Mouse (Mus musculus) E14TG2a.4 (cell line): ENCODE measurements around the gene Car14.

ENCODE experiments used
- CTCF ChIP-seq: conservative IDR thresholded peaks from 2 replicates; pipeline ENCODE4 v1.5.1; 2014; ENCODE audit warnings: low read length
- POU5F1 ChIP-seq: IDR thresholded peaks from 2 replicates; pipeline ENCODE4 v1.6.1; 2014; ENCODE audit warnings: low read length, borderline replicate concordance

DNA sequence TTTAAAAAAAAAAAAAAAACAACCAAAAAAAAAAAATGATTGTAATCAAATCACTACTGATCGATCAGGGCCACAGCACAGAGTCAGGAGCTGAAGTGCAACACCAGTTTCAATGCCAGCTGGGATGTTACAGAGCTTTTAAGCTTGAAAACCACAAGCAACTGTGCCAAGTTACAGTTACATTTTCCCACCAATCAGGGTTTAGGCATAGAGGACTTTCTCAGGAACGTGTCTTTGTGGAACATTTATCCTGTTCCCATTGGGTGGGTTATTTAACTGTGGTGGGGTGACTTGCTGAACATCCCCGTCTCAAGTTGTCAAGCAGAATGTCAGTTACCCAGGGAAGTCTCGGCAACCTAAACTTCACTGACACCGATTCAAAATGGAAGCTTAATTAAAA lies 20.6 kb upstream of the Car14 start:
- TF ChIP-seq CTCF (no peak), POU5F1 (no peak)
